Mouse (Mus musculus) naive thymus-derived CD4-positive, alpha-beta T cell, adult 2 months (primary cell): ENCODE data around the gene Cux2.

Experiments used
- DNase-seq: peaks from one replicate; pipeline ENCODE4 v3.0.0-alpha.2; 2011; ENCODE audit warnings: low read depth

The Cux2 gene

GRCm38 (mm10) chr5:121916813-121917212 lies 133.1 kb downstream of the Cux2 start:
- DNase-seq = no peak

GRCm38 (mm10) chr5:121913999-121914398 lies 135.9 kb downstream of the Cux2 start:
- DNase-seq = no peak

- DNase-seq = no peak
Measured at GRCm38 (mm10) chr5:121909226-121909985, 140.5 kb downstream of the Cux2 start.

- no peak for DNase-seq
Measured at GRCm38 (mm10) chr5:121905671-121906070, 144.2 kb downstream of the Cux2 start.

GRCm38 (mm10) chr5:121904799-121905198 lies 145.1 kb downstream of the Cux2 start:
- DNase-seq = no peak

GRCm38 (mm10) chr5:121902809-121903745 lies 146.8 kb downstream of the Cux2 start:
- no peak for DNase-seq

GRCm38 (mm10) chr5:121895117-121895756 lies 154.7 kb downstream of the Cux2 start:
- DNase-seq = no peak

GRCm38 (mm10) chr5:121894647-121895046 lies 155.3 kb downstream of the Cux2 start:
- no peak for DNase-seq

- DNase-seq = peak; percentile 8
Measured at GRCm38 (mm10) chr5:121893581-121893980, 156.3 kb downstream of the Cux2 start.

- DNase-seq = no peak
Measured at GRCm38 (mm10) chr5:121892281-121892680, 157.6 kb downstream of the Cux2 start.

GRCm38 (mm10) chr5:121890925-121891324 lies 159.0 kb downstream of the Cux2 start:
- DNase-seq = no peak

- no peak for DNase-seq
Measured at GRCm38 (mm10) chr5:121889819-121890362, 160.0 kb downstream of the Cux2 start.

GRCm38 (mm10) chr5:121889375-121889774 lies 160.5 kb downstream of the Cux2 start:
- no peak for DNase-seq

GRCm38 (mm10) chr5:121883356-121883755 lies 166.5 kb downstream of the Cux2 start:
- DNase-seq = no peak

GRCm38 (mm10) chr5:121879211-121879610 lies 170.7 kb downstream of the Cux2 start:
- DNase-seq = peak; percentile 55

GRCm38 (mm10) chr5:121878703-121879102 lies 171.2 kb downstream of the Cux2 start:
- DNase-seq = no peak

- no peak for DNase-seq
Measured at GRCm38 (mm10) chr5:121876901-121877300, 173.0 kb downstream of the Cux2 start.

GRCm38 (mm10) chr5:121875041-121875440 lies 174.9 kb downstream of the Cux2 start:
- DNase-seq = no peak

GRCm38 (mm10) chr5:121872158-121872557 lies 177.7 kb downstream of the Cux2 start:
- DNase-seq = peak; percentile 57

- DNase-seq = no peak
Measured at GRCm38 (mm10) chr5:121871515-121872030, 178.3 kb downstream of the Cux2 start.

- no peak for DNase-seq
Measured at GRCm38 (mm10) chr5:121870832-121871231, 179.1 kb downstream of the Cux2 start.

GRCm38 (mm10) chr5:121867963-121868362 lies 181.9 kb downstream of the Cux2 start:
- DNase-seq = no peak
